Mouse (Mus musculus) lung, embryonic 14.5 days (tissue): ENCODE data around the gene Wdr47. TPM values are rescaled to one million over a fixed set of nuclear protein-coding genes. Genes with fewer than 3 reads are reported as not detected.

ENCODE experiments used
- ATAC-seq: fragments of 200-750 bp; cut with Nextera tagmentation; 2 replicates; pipeline ENCODE4 v1.8.0; 2017; ENCODE audit warnings: mild to moderate bottlenecking, moderate TSS enrichment, moderate library complexity; ENCODE audit not compliant: insufficient read depth
- DNase-seq: peaks from one replicate; pipeline ENCODE4 v3.0.0-alpha.2; 2015
- H3K27ac ChIP-seq: fragments of 300-500 bp; sonication (generic); 2 replicates; pipeline ENCODE4 v1.5.1; 2014; ENCODE audit warnings: low read depth, mild to moderate bottlenecking, moderate library complexity
- H3K27me3 ChIP-seq: fragments of 300-500 bp; sonication (generic); 2 replicates; pipeline ENCODE4 v1.6.1; 2014; ENCODE audit warnings: low read length, control low read depth; ENCODE audit not compliant: insufficient read depth
- H3K36me3 ChIP-seq: fragments of 300-500 bp; sonication (generic); 2 replicates; pipeline ENCODE4 v1.6.1; 2014; ENCODE audit warnings: control low read depth; ENCODE audit not compliant: insufficient read depth
- H3K4me1 ChIP-seq: fragments of 300-500 bp; sonication (generic); 2 replicates; pipeline ENCODE4 v1.6.1; 2014; ENCODE audit warnings: antibody characterized with exemption, control low read depth; ENCODE audit not compliant: insufficient read depth
- H3K4me2 ChIP-seq: fragments of 300-500 bp; sonication (generic); 2 replicates; pipeline ENCODE4 v1.6.1; 2014; ENCODE audit warnings: mild to moderate bottlenecking
- H3K4me3 ChIP-seq: fragments of 300-500 bp; sonication (generic); 2 replicates; pipeline ENCODE4 v1.5.1; 2014; ENCODE audit warnings: low read depth, low read length
- H3K9ac ChIP-seq: fragments of 300-500 bp; sonication (generic); 2 replicates; pipeline ENCODE4 v1.6.1; 2014
- H3K9me3 ChIP-seq: fragments of 300-500 bp; sonication (generic); 2 replicates; pipeline ENCODE4 v1.6.1; 2016; ENCODE audit warnings: low read depth, low read length, control low read depth
- CTCF ChIP-seq: IDR thresholded peaks from 2 replicates; pipeline ENCODE4 v1.5.1; 2016; ENCODE audit warnings: antibody characterized with exemption, low read depth
- WGBS: fragments of 180-500 bp; shearing (Covaris S2); extraction: QIAGEN DNeasy Blood & Tissue Kit; methylation state at CpG from one replicate; pipeline ENCODE4 v1.1.7; 2014; 5-methylcytosine and 5-hydroxymethylcytosine counted together
- microRNA-seq: library from miRNA; unstranded; fragments of <30 nt; microRNA quantifications from one replicate; pipeline ENCODE4, GENCODE M21; 2016; ENCODE audit warnings: borderline number of aligned reads
- polyA plus RNA-seq: library from polyadenylated mRNA; unstranded; fragments of >200 nt; fragmentation: Nextera tagmentation; extraction: Ambion mirVana; gene quantifications from 2 replicates; pipeline ENCODE4 v1.2.1, GENCODE M21; 2014

Wdr47 gene
- polyA plus RNA-seq, 1 experiment from 2014 or later, result 10.7 TPM

GRCm38 (mm10) chr3:108689015-108689441 lies 97.9 kb downstream of the Wdr47 start:
- DNase-seq, result no peak
- H3K9ac ChIP-seq, result no peak overlapping the region
- H3K4me3 ChIP-seq, result no peak overlapping the region
- no peak overlapping the region for H3K4me2 ChIP-seq
- H3K4me1 ChIP-seq, result no peaks in the 10 kb centered on the region
- no peak overlapping the region for H3K27ac ChIP-seq
- no peaks in the 10 kb centered on the region for H3K9me3 ChIP-seq
- no peak for TF ChIP-seq CTCF
- peaks cover 57% of the 10 kb centered on the region for H3K36me3 ChIP-seq
- ATAC-seq, result no peak
- 78% methylated on average over 6 of the region's 6 CpGs for WGBS
- no peaks in the 10 kb centered on the region for H3K27me3 ChIP-seq

DNA sequence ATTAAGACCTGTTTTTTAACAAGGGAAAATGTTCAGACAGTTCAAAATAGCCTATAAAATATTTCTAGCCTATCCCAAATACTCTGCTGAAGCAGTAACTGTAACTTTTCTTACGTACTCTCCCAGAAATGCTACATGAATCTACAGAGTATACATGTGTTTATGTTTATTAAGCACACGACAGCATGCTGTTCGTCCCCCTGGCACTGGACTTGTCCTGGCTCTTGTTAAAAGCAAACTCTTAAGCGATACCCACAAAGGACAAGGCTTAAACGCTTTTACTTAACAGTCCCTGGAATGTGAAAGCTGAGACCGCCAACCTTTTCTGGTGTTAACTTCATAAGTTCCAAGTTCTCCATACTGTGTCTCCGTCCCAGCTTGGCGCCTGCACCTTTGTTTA lies 98.4 kb downstream of the Wdr47 start:
- Histone ChIP-seq H3K4me1 (no peaks in the 10 kb centered on the region), H3K9me3 (no peaks in the 10 kb centered on the region), H3K4me3 (no peak overlapping the region), H3K27me3 (no peaks in the 10 kb centered on the region), H3K27ac (no peak overlapping the region), H3K9ac (no peak overlapping the region), H3K36me3 (peaks cover 56% of the 10 kb centered on the region), H3K4me2 (no peak overlapping the region)
- DNase-seq (no peak), ATAC-seq (no peak)
- WGBS, result 77% methylated on average over 8 of the region's 8 CpGs
- no peak for TF ChIP-seq CTCF

- no peak overlapping the region for H3K27ac ChIP-seq
- no peak overlapping the region for H3K9ac ChIP-seq
- DNase-seq (peak; percentile 34), ATAC-seq (no peak)
- H3K4me3 ChIP-seq, result no peak overlapping the region
- H3K36me3 ChIP-seq, result peaks cover 58% of the 10 kb centered on the region
- no peaks in the 10 kb centered on the region for H3K4me1 ChIP-seq
- TF ChIP-seq CTCF, result no peak
- no peaks in the 10 kb centered on the region for H3K27me3 ChIP-seq
- H3K4me2 ChIP-seq, result no peak overlapping the region
- H3K9me3 ChIP-seq, result no peaks in the 10 kb centered on the region
- WGBS, result 55% methylated on average over 4 of the region's 4 CpGs
Measured at GRCm38 (mm10) chr3:108689979-108690378, 98.9 kb downstream of the Wdr47 start.

DNA sequence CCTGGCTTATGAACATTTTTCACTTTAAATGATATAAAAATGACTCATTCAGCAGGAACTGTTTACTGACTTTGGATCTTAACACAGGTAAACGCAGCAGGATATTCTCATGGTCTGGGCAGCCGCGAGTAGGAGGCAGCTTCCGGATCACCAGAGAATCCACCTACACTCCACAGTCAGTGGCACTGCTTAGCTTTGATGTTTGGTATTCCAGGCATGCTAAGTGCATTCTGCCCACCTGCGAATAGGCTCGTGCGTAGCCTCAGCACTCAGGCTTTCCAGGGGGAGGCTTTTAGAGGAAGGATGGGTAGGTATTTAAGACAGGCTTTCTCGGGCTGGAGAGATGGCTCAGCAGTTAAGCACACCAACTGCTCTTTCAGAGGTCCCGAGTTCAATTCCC lies 103.2 kb downstream of the Wdr47 start:
- Histone ChIP-seq H3K9me3 (no peaks in the 10 kb centered on the region), H3K4me3 (no peak overlapping the region), H3K4me2 (no peak overlapping the region), H3K4me1 (no peaks in the 10 kb centered on the region), H3K36me3 (peaks cover 67% of the 10 kb centered on the region), H3K27ac (no peak overlapping the region), H3K27me3 (no peaks in the 10 kb centered on the region), H3K9ac (no peak overlapping the region)
- TF ChIP-seq CTCF, result no peak
- ATAC-seq (peak; percentile 88), DNase-seq (peak; percentile 59)
- 62% methylated on average over 9 of the region's 9 CpGs for WGBS

Small RNAs within 50 kb of the gene (microRNA-seq; reads per million reads assigned to microRNA genes)
- gene Gm22860, result not detected

Other genes with a start within 250 kb of the Wdr47 start
- 0.75 and 4.7 TPM in 2 replicates for gene Mybphl, start 226.4 kb upstream of the Wdr47 start, polyA plus RNA-seq
- 76.5 and 79.7 TPM in 2 replicates for gene Psrc1, start 207.4 kb upstream of the Wdr47 start, polyA plus RNA-seq
- gene Celsr2, start 175.7 kb upstream of the Wdr47 start, polyA plus RNA-seq, result 8.3 and 9.4 TPM in 2 replicates
- gene Sars, start 146.1 kb upstream of the Wdr47 start, polyA plus RNA-seq, result 118 and 119 TPM in 2 replicates
- gene 1700013F07Rik, start 57.1 kb upstream of the Wdr47 start, polyA plus RNA-seq, result 0.28 and 0.68 TPM in 2 replicates
- 9.0 and 13.3 TPM in 2 replicates for gene 5330417C22Rik, start 54.7 kb upstream of the Wdr47 start, polyA plus RNA-seq
- 41.6 and 43.6 TPM in 2 replicates for gene Tmem167b, start 28.8 kb upstream of the Wdr47 start, polyA plus RNA-seq
- 38.5 and 38.9 TPM in 2 replicates for gene Taf13, start 19.6 kb upstream of the Wdr47 start, polyA plus RNA-seq
- gene Clcc1, start 62.6 kb downstream of the Wdr47 start, polyA plus RNA-seq, result 80.4 and 85.9 TPM in 2 replicates
- 55.1 and 59.7 TPM in 2 replicates for gene Gpsm2, start 131.0 kb downstream of the Wdr47 start, polyA plus RNA-seq
- gene Aknad1, start 148.4 kb downstream of the Wdr47 start, polyA plus RNA-seq, result 0.05 and 0.11 TPM in 2 replicates
- gene Stxbp3, start 249.2 kb downstream of the Wdr47 start, polyA plus RNA-seq, result 33.8 and 35.0 TPM in 2 replicates